Mouse (Mus musculus): Measurements from ENCODE around the gene Pvrig. TPM values are rescaled to one million over a fixed set of nuclear protein-coding genes. Genes with fewer than 3 reads are reported as not detected.
"Not testable (repeated sequence)": the region's sequence is repeated elsewhere in the genome, so short reads cannot be mapped to it uniquely, and the experiment has no call there.

Pvrig gene
- not detected for total RNA-seq (2021)

DNA sequence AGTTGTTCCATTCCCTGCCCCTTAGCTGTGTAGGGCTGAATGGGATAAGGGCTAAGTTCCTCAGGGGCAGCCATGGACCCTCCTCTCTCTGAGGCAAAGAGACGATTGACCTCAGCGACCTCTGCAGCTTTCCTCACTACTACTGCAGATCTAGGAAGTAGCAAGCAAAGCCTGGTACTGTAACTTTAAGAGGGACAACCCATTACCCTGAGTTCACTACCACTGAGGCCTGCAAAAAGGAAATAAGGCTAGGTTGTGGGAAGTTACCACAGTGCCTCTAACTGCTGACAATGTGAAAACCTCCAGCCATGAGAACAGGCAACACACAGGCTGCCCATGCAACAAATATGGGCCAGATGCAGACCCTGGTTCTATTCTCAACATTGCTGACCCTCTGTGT lies at the start of gene Pvrig:
TSS of gene Pvrig (plus strand) at position 301 of the 400 bp plus-strand sequence.
- intact Hi-C loops (cut with DNase I): no loop called here
- DNase-seq (ENCODE audit: low spot score in 2 of 2): no peak

DNA sequence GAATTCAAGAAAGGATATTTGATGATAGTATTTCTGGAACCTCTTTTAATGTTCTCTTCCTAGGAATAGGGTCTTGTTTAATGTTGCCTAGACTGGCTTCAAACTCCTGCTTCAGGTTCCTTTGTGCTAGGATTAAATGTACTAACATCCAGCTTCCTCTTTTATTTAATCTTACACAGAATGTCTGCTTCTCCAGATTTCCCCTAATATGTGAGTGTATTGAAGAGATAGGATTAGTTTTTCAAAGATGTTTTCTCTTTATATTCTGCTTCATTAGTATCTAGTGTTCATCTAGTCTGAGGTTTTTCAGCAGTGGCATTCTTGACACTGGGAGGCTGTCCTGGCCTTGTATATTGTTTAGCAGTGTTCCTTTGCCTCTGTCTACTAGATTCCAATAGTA lies 47.6 kb upstream of the Pvrig start:
- intact Hi-C loops (cut with DNase I): no loop called here
- DNase-seq (ENCODE audit: low spot score in 2 of 2): no peak

DNA sequence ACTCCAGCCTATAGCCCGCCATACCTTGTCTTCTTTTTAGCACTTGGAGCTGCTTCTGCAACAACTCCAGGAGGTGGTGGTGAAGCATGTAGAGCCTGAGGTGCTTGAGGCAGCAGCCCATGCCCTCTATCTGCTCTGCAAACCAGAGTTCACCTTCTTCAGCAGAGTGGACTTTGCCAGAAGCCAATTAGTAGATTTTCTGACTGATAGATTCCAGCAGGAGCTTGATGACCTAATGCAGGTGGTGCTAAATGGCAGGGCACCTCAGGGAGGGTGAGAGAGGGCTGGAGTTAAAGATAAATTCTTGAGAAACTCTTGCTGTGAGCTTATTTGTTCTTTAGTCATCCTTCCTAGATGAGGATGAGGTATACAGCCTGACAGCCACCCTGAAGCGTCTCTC lies 42.1 kb upstream of the Pvrig start:
- intact Hi-C loops (cut with DNase I): no loop called here
- no peak for DNase-seq (ENCODE audit: low spot score in 2 of 2)

DNA sequence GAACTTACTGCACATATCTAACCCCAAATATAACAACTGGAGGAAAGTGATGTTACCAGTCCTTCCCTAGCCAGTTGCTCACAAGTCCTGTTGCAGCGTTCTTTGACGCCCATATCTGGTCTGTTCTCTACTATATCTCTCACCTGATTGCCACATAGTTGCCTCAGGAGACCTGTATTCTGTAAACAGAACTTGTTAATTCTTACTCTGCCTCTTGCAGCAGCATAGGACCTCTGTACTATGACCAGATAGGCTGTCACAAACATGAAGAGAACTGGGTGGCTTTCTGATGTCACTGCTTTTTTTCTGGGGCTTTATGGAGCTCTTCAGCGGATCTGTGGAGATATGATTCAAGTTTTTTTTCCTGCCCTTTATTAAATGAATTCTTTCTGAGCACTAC lies 29.0 kb upstream of the Pvrig start:
- no peak for DNase-seq (ENCODE audit: low spot score in 2 of 2)
- intact Hi-C loops (cut with DNase I): no loop called here

DNA sequence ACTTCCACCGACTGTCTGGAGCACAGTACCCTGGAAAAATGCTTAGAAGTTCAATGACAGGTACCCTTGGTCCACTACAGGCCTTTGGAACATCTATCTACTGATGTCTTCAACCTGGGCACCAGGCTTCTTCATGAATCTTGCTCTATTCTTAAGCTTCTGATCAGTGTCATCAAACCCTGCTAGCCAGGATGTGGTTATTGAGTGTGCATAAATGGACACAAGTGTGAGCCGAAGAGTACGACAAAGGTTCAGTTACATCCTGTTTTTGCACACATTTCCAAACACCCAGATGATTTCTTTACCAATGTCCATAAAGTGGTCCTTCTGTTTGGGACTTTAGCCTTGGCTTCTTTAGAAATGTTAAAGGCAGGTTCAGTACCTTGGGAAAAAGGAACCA lies 1.5 kb downstream of the Pvrig start:
- intact Hi-C loops (cut with DNase I): no loop called here
- DNase-seq (ENCODE audit: low spot score in 2 of 2): no peak

DNA sequence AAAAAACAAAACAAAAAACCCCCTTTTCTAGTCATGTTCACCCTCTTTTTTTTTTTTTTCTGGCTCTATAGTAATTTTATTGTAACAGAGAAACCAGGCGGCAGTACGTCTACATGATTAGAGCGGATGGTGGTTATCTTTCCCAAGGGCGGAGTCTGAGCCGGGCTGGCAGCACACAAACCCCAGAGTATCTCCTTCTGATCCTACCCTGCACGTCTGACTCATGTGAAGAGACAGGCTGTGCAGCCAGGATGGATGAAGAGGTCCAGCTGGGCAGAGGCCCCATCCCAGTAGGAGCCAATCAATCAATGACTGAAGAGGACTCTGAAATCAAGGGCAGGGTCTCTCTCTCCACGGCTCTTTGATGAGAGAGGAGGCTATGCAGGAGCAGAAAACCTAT lies 21.4 kb downstream of the Pvrig start:
- intact Hi-C loops (cut with DNase I); DNase-seq (ENCODE audit: low spot score in 2 of 2): not testable (repeated sequence)

DNA sequence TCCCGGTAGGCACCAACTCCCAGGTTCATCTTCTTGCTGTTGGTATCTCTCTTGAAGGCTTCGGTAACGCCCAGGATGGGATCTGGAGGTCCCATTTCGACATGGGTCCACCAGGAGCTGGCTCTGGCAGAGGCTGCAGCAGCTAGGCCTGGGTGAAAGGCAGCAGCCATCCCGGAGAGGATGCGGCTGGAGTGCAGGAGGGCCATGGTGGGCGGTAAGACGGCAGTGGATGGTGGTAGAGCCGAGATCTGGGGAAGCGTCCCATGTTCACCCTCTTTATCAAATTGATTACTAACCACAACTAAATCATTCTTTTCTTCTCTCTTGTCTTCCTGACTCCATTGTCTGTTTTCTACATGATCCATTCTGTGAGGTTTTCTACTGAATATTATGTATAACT lies 23.6 kb downstream of the Pvrig start:
- DNase-seq (ENCODE audit: low spot score in 2 of 2); intact Hi-C loops (cut with DNase I): not testable (repeated sequence)

Other genes starting within 250 kb of the Pvrig start
- gene Zscan21, start 225.1 kb upstream of the Pvrig start, total RNA-seq (2021): 10 to 100 TPM; 16.1 to 16.4 TPM
- 10 to 100 TPM; 12.3 to 16.2 TPM for gene Zfp113, start 186.2 kb upstream of the Pvrig start, total RNA-seq (2021)
- gene Cops6, start 180.9 kb upstream of the Pvrig start, total RNA-seq (2021): 100 to 1,000 TPM; 122 to 137 TPM
- 10 to 100 TPM; 20.1 to 26.6 TPM for gene Ap4m1, start 170.0 kb upstream of the Pvrig start, total RNA-seq (2021)
- 10 to 100 TPM; 14.3 to 15.3 TPM for gene Mcm7, start 169.5 kb upstream of the Pvrig start, total RNA-seq (2021)
- gene Taf6, start 154.5 kb upstream of the Pvrig start, total RNA-seq (2021): 10 to 100 TPM; 36.1 to 41.1 TPM
- 10 to 100 TPM; 14.5 to 18.0 TPM for gene Cnpy4, start 154.5 kb upstream of the Pvrig start, total RNA-seq (2021)
- gene Mblac1, start 147.6 kb upstream of the Pvrig start, total RNA-seq (2021): 10 to 100 TPM in 1 of 2 experiments, 1 to 10 TPM in 1; 8.7 to 11.6 TPM
- not detected for gene Nxpe5, start 116.1 kb upstream of the Pvrig start, total RNA-seq (2021)
- 10 to 100 TPM; 53.4 to 54.3 TPM for gene Lamtor4, start 86.5 kb upstream of the Pvrig start, total RNA-seq (2021)
- 10 to 100 TPM; 59.2 to 68.2 TPM for gene BC037034, start 77.9 kb upstream of the Pvrig start, total RNA-seq (2021)
- 1 to 10 TPM; 2.3 to 3.2 TPM for gene Gal3st4, start 69.1 kb upstream of the Pvrig start, total RNA-seq (2021)
- not detected for gene Gm43720, start 62.0 kb upstream of the Pvrig start, total RNA-seq (2021)
- gene Gpc2, start 62.0 kb upstream of the Pvrig start, total RNA-seq (2021): 1 to 10 TPM; 1.5 to 2.6 TPM
- gene Stag3, start 61.7 kb upstream of the Pvrig start, total RNA-seq (2021): under 1 TPM; 0.62 to 0.77 TPM
- 10 to 100 TPM; 18.6 to 28.1 TPM for gene Zfp157, start 99.5 kb downstream of the Pvrig start, total RNA-seq (2021)
- gene 1700123K08Rik, start 222.8 kb downstream of the Pvrig start, total RNA-seq (2021): not detected

Data from left cerebral cortex, postnatal 36 days (tissue).